Mouse (Mus musculus): Measurements from ENCODE around the gene Usf1. TPM values are rescaled to one million over a fixed set of nuclear protein-coding genes. Genes with fewer than 3 reads are reported as not detected.

Usf1 gene
- total and polyA plus RNA-seq, 2 experiments from 2014 or later = 156 to 160 TPM

DNA sequence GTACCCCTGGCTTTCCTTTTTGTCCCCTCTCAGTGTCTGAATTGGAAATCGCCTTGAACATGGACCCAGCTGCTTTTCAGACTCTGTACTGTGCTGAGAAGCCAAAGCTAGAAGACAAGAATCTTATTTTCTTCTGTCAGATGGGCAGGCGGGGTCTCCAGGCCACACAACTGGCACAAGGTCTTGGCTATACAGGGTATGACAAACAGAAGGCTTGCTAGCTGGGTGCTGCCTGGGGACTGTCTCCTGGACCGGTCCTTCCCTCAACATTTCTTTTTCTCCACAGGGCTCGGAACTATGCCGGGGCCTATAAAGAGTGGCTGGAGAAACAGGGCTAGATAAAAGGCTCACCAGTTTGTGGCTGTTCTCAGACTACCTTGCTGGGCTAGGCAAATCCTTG, 8.8 kb downstream of the Usf1 start:
- WGBS = 60% methylated on average over 5 of the region's 5 CpGs
- peaks cover 36% of the 10 kb centered on the region for H3K36me3 ChIP-seq (ENCODE audit: insufficient read depth, low read length)
- no peak overlapping the region for H3K4me2 ChIP-seq (ENCODE audit: low read depth, low read length, poor library complexity, severe bottlenecking)
- DNase-seq (ENCODE audit: low spot score) = no peak
- ATAC-seq (ENCODE audit: low FRiP score) = no peak
- no peaks in the 10 kb centered on the region for H3K9me3 ChIP-seq (ENCODE audit: low read length)
- no peaks in the 10 kb centered on the region for H3K4me1 ChIP-seq (ENCODE audit: insufficient read depth, low read length)
- H3K4me3 ChIP-seq (ENCODE audit: low read depth, low read length) = no peak overlapping the region
- H3K27me3 ChIP-seq (ENCODE audit: insufficient read depth, low read length) = no peaks in the 10 kb centered on the region
- H3K27ac ChIP-seq (ENCODE audit: low read depth, low read length) = no peak overlapping the region
- no peak for TF ChIP-seq CTCF (IDR thresholded peaks at IDR 0.05)
- no peak overlapping the region for H3K9ac ChIP-seq (replicated peaks; ENCODE audit: low read length, poor library complexity, severe bottlenecking)

DNA sequence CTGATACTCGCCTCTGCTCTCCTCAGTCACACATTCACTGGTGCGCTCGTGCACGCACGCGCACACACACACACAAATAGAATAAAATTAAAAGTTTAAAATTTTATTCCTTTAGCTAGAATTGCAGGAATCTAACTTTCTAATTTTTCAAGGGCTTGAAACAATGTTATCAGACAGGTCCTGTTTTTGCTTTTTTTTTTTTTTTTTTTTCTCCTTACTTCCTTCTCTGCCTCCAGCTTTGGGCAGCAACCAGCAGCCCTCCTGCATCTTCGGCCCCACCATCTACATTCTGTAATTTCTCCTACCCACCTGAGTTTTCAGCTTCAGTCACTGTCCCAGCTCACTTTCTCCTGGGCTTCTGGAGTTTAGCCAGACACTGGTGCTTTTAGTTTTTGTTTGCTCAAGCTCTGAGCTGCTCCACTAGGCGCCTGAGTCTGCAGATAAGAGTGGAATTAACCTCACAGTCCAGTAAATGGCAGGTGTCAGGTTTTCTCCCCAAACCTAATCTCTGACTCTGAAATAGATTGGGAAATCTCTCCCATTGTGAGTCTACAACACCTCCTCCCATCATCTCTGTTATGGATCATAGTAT, 11.5 kb downstream of the Usf1 start:
- Histone ChIP-seq H3K4me3 (ENCODE audit: low read depth, low read length) (no peak overlapping the region), H3K4me1 (ENCODE audit: insufficient read depth, low read length) (no peaks in the 10 kb centered on the region), H3K4me2 (ENCODE audit: low read depth, low read length, poor library complexity, severe bottlenecking) (no peak overlapping the region), H3K9me3 (ENCODE audit: low read length) (no peaks in the 10 kb centered on the region), H3K9ac (replicated peaks; ENCODE audit: low read length, poor library complexity, severe bottlenecking) (no peak overlapping the region), H3K27ac (ENCODE audit: low read depth, low read length) (no peak overlapping the region), H3K36me3 (ENCODE audit: insufficient read depth, low read length) (peaks cover 13% of the 10 kb centered on the region; the same call in 1 of the 2 replicates), H3K27me3 (ENCODE audit: insufficient read depth, low read length) (no peaks in the 10 kb centered on the region)
- ATAC-seq (ENCODE audit: low FRiP score) = no peak
- WGBS = 87% methylated on average over 8 of the region's 8 CpGs
- TF ChIP-seq CTCF (IDR thresholded peaks at IDR 0.05) = no peak
- DNase-seq (ENCODE audit: low spot score) = no peak

DNA sequence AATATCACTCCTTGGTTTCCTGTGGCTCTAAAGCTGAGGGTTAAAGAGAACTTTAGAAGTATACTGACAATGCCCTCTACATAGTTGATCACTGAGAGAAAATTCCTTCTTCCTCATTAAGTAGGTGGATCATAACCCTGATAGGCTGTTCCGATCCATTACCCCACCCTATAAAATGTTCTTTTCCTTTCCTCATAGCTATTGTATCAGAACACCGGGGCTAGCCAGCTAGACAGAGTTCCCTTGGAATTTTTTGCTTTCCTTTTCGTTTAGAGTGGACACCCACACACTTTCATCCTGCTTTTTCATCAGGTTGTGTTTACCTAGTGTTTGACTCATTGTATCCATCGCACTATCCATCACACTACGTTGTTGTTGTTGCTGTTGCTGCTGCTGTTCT, 13.5 kb downstream of the Usf1 start:
- H3K9ac ChIP-seq (replicated peaks; ENCODE audit: low read length, poor library complexity, severe bottlenecking) = no peak overlapping the region
- ATAC-seq (ENCODE audit: low FRiP score) = no peak
- no peak overlapping the region for H3K4me2 ChIP-seq (ENCODE audit: low read depth, low read length, poor library complexity, severe bottlenecking)
- DNase-seq (ENCODE audit: low spot score) = no peak
- no peaks in the 10 kb centered on the region for H3K4me1 ChIP-seq (ENCODE audit: insufficient read depth, low read length)
- no peak overlapping the region for H3K4me3 ChIP-seq (ENCODE audit: low read depth, low read length)
- no peak for TF ChIP-seq CTCF (IDR thresholded peaks at IDR 0.05)
- no peaks in the 10 kb centered on the region; the same call in 1 of the 2 replicates for H3K36me3 ChIP-seq (ENCODE audit: insufficient read depth, low read length)
- no peaks in the 10 kb centered on the region for H3K27me3 ChIP-seq (ENCODE audit: insufficient read depth, low read length)
- no peaks in the 10 kb centered on the region for H3K9me3 ChIP-seq (ENCODE audit: low read length)
- H3K27ac ChIP-seq (ENCODE audit: low read depth, low read length) = no peak overlapping the region
- 74% methylated on average over 5 of the region's 5 CpGs for WGBS

DNA sequence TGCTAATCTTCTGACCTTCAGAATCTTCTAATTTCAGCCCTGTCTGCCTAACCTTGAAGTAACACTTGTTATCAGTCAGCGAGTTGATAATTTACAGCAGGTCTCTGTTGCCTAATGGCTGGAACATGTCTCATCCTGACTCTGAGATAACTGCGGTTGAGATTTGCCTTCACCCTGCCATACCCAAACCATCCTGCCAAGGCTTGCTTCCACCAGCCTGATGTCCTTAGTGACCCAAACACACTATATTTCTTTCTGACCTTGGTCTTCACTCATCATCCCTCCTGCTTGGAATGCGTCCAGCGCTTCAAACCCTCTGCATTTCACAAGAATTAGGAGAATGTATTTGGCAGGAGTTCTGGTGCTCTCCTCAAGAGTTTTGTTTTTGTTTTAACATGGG, 14.0 kb downstream of the Usf1 start:
- ATAC-seq (ENCODE audit: low FRiP score) (no peak), DNase-seq (ENCODE audit: low spot score) (no peak)
- no peaks in the 10 kb centered on the region for H3K27me3 ChIP-seq (ENCODE audit: insufficient read depth, low read length)
- H3K9me3 ChIP-seq (ENCODE audit: low read length) = no peaks in the 10 kb centered on the region
- 86% methylated on average over 4 of the region's 4 CpGs for WGBS
- no peak overlapping the region for H3K4me3 ChIP-seq (ENCODE audit: low read depth, low read length)
- H3K36me3 ChIP-seq (ENCODE audit: insufficient read depth, low read length) = no peaks in the 10 kb centered on the region
- no peak overlapping the region for H3K27ac ChIP-seq (ENCODE audit: low read depth, low read length)
- H3K4me1 ChIP-seq (ENCODE audit: insufficient read depth, low read length) = no peaks in the 10 kb centered on the region
- H3K4me2 ChIP-seq (ENCODE audit: low read depth, low read length, poor library complexity, severe bottlenecking) = no peak overlapping the region
- H3K9ac ChIP-seq (replicated peaks; ENCODE audit: low read length, poor library complexity, severe bottlenecking) = no peak overlapping the region
- no peak for TF ChIP-seq CTCF (IDR thresholded peaks at IDR 0.05)

DNA sequence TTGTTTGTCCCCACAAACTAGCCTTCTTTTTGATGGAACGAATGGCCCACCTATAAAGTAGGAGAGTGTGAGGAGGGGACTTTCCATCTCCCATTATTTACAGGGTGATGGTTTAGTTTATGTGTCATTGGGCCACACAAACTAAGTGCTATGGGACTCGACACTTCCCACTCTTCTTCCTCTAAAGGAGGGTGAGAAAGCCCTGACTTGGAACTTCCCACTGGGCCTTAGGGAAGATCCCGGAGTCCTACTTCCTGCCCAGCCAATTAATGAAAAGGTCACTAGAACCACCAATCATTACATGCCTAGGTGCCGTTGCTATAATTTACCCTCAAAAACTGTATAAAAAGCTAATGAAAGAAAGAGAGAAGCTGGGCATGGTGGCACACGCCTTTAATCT, 21.0 kb downstream of the Usf1 start:
- H3K9me3 ChIP-seq (ENCODE audit: low read length) = no peaks in the 10 kb centered on the region
- no peak for TF ChIP-seq CTCF (IDR thresholded peaks at IDR 0.05)
- no peak overlapping the region for H3K27ac ChIP-seq (ENCODE audit: low read depth, low read length)
- no peaks in the 10 kb centered on the region for H3K4me1 ChIP-seq (ENCODE audit: insufficient read depth, low read length)
- ATAC-seq (ENCODE audit: low FRiP score) (no peak), DNase-seq (ENCODE audit: low spot score) (no peak)
- H3K9ac ChIP-seq (replicated peaks; ENCODE audit: low read length, poor library complexity, severe bottlenecking) = no peak overlapping the region
- peaks cover 10% of the 10 kb centered on the region for H3K27me3 ChIP-seq (ENCODE audit: insufficient read depth, low read length)
- WGBS = 90% methylated on average over 5 of the region's 5 CpGs
- H3K4me2 ChIP-seq (ENCODE audit: low read depth, low read length, poor library complexity, severe bottlenecking) = no peak overlapping the region
- no peaks in the 10 kb centered on the region for H3K36me3 ChIP-seq (ENCODE audit: insufficient read depth, low read length)
- H3K4me3 ChIP-seq (ENCODE audit: low read depth, low read length) = no peak overlapping the region

DNA sequence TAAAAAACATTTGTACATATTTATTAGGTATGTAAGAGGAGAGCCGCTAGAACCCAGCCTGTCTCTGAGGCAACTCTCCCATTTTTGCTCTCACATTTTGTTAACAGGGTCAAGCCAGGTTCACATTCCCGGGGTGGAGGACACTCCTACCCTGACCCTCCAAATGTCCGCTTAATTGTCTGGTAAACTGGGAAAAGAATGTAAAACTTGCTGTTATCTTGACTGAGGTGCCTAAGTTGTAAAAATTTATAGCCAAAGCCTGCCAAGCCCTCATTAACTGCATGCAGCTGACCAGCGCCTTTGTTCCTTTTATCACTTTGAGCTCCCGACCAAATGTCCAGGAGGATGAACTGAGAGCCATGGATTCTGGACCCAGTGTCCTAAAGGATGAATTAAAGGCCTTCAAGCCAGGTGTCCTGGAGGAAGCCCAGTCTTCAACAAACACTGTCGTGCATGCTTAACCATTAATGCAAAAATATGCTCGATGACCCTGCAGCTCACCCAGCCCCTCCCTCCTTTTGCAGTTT, 24.2 kb downstream of the Usf1 start:
- H3K36me3 ChIP-seq (ENCODE audit: insufficient read depth, low read length) = no peaks in the 10 kb centered on the region
- ATAC-seq (ENCODE audit: low FRiP score) = no peak
- TF ChIP-seq CTCF (IDR thresholded peaks at IDR 0.05) = no peak
- H3K9me3 ChIP-seq (ENCODE audit: low read length) = no peaks in the 10 kb centered on the region
- WGBS = 83% methylated on average over 7 of the region's 7 CpGs
- H3K4me3 ChIP-seq (ENCODE audit: low read depth, low read length) = no peak overlapping the region
- H3K9ac ChIP-seq (replicated peaks; ENCODE audit: low read length, poor library complexity, severe bottlenecking) = no peak overlapping the region
- H3K4me2 ChIP-seq (ENCODE audit: low read depth, low read length, poor library complexity, severe bottlenecking) = no peak overlapping the region
- H3K27ac ChIP-seq (ENCODE audit: low read depth, low read length) = no peak overlapping the region
- no peaks in the 10 kb centered on the region for H3K4me1 ChIP-seq (ENCODE audit: insufficient read depth, low read length)
- DNase-seq (ENCODE audit: low spot score) = no peak
- H3K27me3 ChIP-seq (ENCODE audit: insufficient read depth, low read length) = peaks cover 32% of the 10 kb centered on the region

All from midbrain, postnatal 0 days (tissue).